Mouse (Mus musculus): ENCODE measurements at regions not wholly inside any gene's neighbourhood (a gene's known extent, or its start where the extent isn't known, plus 50 kb on each side); places are given as distances from the start of the nearest gene placed in this dataset.

- DNase-seq (ENCODE audit: low read depth), result peak; percentile 78
- no peak for TF ChIP-seq POLR2A (IDR thresholded peaks at IDR 0.05; ENCODE audit: borderline replicate concordance, extremely low read depth, insufficient read depth, insufficient read length, poor library complexity, severe bottlenecking)
- TF ChIP-seq CTCF (IDR thresholded peaks at IDR 0.05; ENCODE audit: borderline replicate concordance, extremely low read depth, insufficient read depth, insufficient read length), result peak; percentile 70; the same call in 1 of the 2 replicates
Measured at GRCm38 (mm10) chr11:45752237-45752636, 99.6 kb upstream of the Clint1 start.

DNA sequence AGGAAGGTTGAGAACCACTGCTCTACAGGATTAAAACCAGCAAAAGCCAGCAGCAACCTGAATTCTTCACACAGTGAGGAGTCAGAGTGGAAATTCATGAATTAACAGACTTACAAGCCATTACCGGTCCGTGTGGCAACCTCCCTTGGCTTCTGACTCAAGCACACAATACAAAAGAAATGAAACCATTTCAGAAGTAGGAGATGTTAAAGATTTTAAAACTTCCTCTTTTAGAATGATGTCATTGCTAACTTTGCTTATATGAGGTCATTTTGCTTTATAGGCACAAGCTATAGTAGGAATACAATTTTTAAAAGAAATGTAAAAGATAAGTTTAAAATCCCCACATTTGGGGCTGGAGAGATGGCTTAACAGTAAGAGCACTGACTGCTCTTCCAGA, 99.1 kb upstream of the Clint1 start:
- TF ChIP-seq POLR2A (IDR thresholded peaks at IDR 0.05; ENCODE audit: borderline replicate concordance, extremely low read depth, insufficient read depth, insufficient read length, poor library complexity, severe bottlenecking) (no peak), CTCF (IDR thresholded peaks at IDR 0.05; ENCODE audit: borderline replicate concordance, extremely low read depth, insufficient read depth, insufficient read length) (no peak)
- DNase-seq (ENCODE audit: low read depth), result no peak

DNA sequence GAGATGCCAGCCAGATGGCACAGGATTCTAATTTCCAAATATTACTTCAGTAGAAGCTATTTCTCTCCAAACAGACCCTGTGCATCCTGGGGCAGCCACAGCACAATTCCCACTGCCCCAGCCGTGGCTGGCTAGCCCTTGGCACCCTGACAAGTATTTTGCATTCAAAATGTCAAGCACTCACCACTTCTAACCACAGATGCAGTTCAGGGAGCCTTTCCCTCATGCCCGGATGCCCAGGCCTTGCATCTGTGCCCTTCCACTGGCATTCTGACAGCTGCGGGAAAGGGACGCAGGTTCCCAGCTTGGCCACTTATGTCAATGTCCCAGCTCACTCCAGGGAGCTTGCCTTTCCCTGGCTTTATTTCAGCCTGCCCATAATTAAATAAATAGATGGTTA, 84.8 kb upstream of the Clint1 start:
- peak; percentile 72 for DNase-seq (ENCODE audit: low read depth)

DNA sequence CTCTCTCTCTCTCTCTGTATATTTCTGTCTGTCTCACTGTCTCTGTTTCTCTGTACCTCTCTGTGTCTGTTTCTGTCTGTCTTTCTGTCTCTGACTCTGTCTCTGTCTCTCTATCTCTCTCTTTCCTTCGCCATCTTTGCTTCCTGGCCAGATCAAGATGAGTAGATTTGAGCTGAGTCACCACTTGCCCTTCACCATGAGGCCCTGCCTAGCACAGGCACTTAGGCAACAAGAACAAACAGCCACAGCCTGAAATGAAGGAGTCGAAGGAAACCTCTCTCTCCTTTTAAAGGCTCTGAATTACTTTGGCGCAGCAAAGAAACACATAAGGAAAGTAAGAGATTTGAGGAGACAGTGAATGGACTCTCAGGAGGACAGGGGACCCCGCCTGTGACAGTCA, 69.4 kb upstream of the Clint1 start:
- DNase-seq (ENCODE audit: low read depth), result no peak
- TF ChIP-seq CTCF (IDR thresholded peaks at IDR 0.05; ENCODE audit: borderline replicate concordance, extremely low read depth, insufficient read depth, insufficient read length) (no peak), POLR2A (IDR thresholded peaks at IDR 0.05; ENCODE audit: borderline replicate concordance, extremely low read depth, insufficient read depth, insufficient read length, poor library complexity, severe bottlenecking) (no peak)

More for the DNA sequence above, 84.8 kb upstream of the Clint1 start:
- no peak for TF ChIP-seq POLR2A (IDR thresholded peaks at IDR 0.05; ENCODE audit: borderline replicate concordance, extremely low read depth, insufficient read depth, insufficient read length, poor library complexity, severe bottlenecking)
- no peak for TF ChIP-seq CTCF (IDR thresholded peaks at IDR 0.05; ENCODE audit: borderline replicate concordance, extremely low read depth, insufficient read depth, insufficient read length)

DNA sequence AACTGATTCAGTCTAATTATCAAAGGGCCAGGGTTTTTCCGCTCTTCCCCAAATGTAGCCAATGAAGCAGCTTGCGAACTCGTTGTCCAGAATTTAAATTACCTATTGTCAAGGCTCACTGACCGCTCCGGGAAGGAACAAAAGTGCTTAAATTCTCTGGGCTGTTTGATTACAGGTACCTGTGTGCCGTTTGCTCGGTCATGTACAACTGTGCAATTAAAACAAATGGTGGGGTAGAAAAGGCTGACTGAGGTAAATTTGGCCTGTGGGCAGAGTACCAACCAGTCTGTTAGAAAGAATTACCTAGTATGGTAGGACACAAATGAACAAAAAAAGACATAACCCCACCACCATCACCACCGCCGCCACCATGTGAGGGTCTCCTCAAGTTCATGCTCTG, 66.0 kb upstream of the Clint1 start:
- TF ChIP-seq POLR2A (IDR thresholded peaks at IDR 0.05; ENCODE audit: borderline replicate concordance, extremely low read depth, insufficient read depth, insufficient read length, poor library complexity, severe bottlenecking), result no peak
- TF ChIP-seq CTCF (IDR thresholded peaks at IDR 0.05; ENCODE audit: borderline replicate concordance, extremely low read depth, insufficient read depth, insufficient read length), result no peak
- no peak for DNase-seq (ENCODE audit: low read depth)

DNA sequence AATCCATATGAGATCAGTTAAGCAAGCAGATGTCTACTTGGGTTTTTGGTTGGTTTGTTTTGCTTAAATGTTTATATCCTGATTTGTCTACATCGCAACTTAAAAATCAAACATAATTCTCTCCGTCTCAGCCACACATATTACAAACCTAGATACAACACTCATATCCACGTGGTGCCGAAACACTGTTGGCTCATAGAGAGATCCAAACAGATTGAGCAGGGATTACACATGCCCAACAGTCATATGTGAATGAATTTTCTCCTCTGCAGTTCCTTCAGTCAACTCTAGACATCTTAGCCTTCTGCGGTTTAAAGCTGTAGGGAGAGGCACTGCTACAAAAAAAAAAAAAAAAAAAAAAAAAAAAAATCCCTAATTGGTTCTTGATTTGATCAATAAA, 64.4 kb upstream of the Clint1 start:
- TF ChIP-seq POLR2A (IDR thresholded peaks at IDR 0.05; ENCODE audit: borderline replicate concordance, extremely low read depth, insufficient read depth, insufficient read length, poor library complexity, severe bottlenecking) (no peak), CTCF (IDR thresholded peaks at IDR 0.05; ENCODE audit: borderline replicate concordance, extremely low read depth, insufficient read depth, insufficient read length) (no peak)
- peak; percentile 8 for DNase-seq (ENCODE audit: low read depth)

DNA sequence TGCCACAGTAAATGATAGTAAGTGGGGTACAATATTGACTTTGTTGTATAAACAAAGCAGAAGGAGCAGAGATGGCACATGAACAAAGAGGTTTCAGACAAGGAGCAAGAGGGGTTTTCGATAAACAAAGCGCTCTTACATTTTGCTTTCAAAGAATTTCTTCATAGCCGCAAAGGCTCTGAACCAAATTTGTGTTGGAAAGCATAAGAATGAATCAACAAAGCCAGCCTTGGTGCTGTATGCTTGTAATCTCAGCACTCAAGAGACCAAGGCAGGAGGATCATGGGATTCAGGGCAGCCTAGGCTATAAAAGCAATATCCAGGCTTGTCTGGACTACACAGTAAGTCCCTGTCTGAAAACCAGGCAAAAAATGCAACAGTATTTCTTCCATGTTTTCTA, 62.0 kb upstream of the Clint1 start:
- DNase-seq (ENCODE audit: low read depth), result peak; percentile 8
- no peak for TF ChIP-seq CTCF (IDR thresholded peaks at IDR 0.05; ENCODE audit: borderline replicate concordance, extremely low read depth, insufficient read depth, insufficient read length)
- TF ChIP-seq POLR2A (IDR thresholded peaks at IDR 0.05; ENCODE audit: borderline replicate concordance, extremely low read depth, insufficient read depth, insufficient read length, poor library complexity, severe bottlenecking), result no peak

DNA sequence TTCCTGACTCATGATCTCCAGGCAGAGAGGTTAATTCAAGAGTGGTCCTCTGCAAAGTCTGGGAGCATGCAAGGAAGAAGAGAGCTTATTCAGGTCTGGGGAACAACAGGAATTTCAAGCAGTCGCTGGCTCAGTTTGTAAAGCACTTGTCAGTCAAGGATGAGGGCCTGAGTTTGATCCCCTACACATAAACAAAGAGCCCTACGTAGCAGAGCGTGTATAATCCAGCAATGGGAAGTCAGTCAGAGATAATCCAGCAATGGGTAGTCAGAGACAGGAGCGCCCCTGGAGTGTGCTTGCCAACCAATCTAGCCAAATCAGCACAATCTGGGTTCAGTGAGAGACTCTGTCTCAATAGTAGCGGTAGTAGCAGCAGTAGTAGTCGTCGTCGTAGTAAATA, 61.3 kb upstream of the Clint1 start:
- TF ChIP-seq POLR2A (IDR thresholded peaks at IDR 0.05; ENCODE audit: borderline replicate concordance, extremely low read depth, insufficient read depth, insufficient read length, poor library complexity, severe bottlenecking) (no peak), CTCF (IDR thresholded peaks at IDR 0.05; ENCODE audit: borderline replicate concordance, extremely low read depth, insufficient read depth, insufficient read length) (no peak)
- DNase-seq (ENCODE audit: low read depth), result peak; percentile 18

DNA sequence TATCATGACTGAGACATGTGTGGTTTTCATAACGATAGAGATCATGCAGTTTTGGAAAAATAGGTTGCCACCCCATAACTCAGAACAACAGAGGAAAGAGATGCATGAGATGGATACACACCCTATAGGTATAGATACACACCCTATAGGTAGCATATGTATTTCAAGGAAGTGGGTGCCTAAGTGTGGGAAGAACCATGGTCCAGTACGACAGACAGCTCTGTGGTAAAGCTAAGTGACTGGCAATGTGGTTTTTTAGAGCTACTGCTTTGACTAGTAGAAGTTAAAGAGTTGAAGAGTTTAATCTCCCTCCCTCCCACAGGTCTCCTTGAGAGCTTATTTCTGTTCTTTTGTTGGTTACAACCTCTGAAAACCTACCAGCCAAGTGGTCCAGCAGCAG, 60.2 kb upstream of the Clint1 start:
- TF ChIP-seq CTCF (IDR thresholded peaks at IDR 0.05; ENCODE audit: borderline replicate concordance, extremely low read depth, insufficient read depth, insufficient read length), result no peak
- no peak for TF ChIP-seq POLR2A (IDR thresholded peaks at IDR 0.05; ENCODE audit: borderline replicate concordance, extremely low read depth, insufficient read depth, insufficient read length, poor library complexity, severe bottlenecking)
- DNase-seq (ENCODE audit: low read depth), result no peak

DNA sequence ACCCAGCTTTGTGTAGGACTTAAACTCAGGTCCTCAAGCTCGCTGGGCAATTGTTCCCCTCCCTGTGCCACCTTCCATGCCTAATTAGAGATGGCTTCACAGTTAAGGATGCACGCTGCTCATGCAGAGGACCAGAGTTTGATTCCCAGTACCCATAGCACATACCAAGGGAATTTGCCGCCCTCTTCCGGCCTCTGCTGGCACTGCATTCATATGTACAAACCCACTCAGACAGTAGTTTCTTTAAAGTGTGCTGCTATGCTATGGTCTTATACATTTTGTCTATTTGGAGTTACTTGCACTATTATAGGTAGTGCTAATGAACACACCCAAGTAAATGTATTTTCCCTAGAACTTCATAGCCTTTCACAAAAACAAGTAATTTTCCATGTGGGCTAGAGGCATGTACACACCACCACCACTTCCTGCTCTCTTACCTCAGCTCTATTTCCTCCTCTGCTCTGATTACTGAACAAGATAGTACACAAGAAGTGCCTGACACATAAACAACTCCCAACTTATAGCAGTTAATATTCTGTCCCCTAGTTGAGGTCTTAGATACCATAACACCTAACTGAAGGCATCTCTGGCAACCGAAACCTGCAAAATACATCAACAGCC, 57.4 kb upstream of the Clint1 start:
- TF ChIP-seq POLR2A (IDR thresholded peaks at IDR 0.05; ENCODE audit: borderline replicate concordance, extremely low read depth, insufficient read depth, insufficient read length, poor library complexity, severe bottlenecking) (no peak), CTCF (IDR thresholded peaks at IDR 0.05; ENCODE audit: borderline replicate concordance, extremely low read depth, insufficient read depth, insufficient read length) (peak; percentile 20; the same call in 1 of the 2 replicates)
- no peak for DNase-seq (ENCODE audit: low read depth)

DNA sequence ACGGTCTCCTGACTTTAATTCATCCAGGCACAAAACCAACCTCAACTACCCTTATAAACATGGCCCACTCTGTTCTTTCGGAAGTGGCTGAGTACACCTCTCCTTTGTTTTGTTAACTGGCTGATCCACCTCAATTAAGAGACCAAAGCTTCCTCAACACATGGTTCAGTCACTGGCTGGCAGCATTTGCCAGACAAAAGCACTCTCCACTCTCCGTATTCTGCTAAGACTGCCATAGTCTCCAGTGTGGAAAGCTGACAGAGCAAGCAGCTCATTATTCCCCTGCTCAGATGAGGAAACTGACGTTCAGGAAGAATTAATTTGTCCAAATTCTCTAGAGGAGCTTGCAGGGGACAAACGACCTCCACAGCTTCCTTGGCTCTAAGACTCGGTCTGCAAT, 56.5 kb upstream of the Clint1 start:
- DNase-seq (ENCODE audit: low read depth), result no peak
- no peak for TF ChIP-seq CTCF (IDR thresholded peaks at IDR 0.05; ENCODE audit: borderline replicate concordance, extremely low read depth, insufficient read depth, insufficient read length)
- TF ChIP-seq POLR2A (IDR thresholded peaks at IDR 0.05; ENCODE audit: borderline replicate concordance, extremely low read depth, insufficient read depth, insufficient read length, poor library complexity, severe bottlenecking), result no peak

- TF ChIP-seq CTCF (IDR thresholded peaks at IDR 0.05; ENCODE audit: borderline replicate concordance, extremely low read depth, insufficient read depth, insufficient read length) (peak; percentile 58), POLR2A (IDR thresholded peaks at IDR 0.05; ENCODE audit: borderline replicate concordance, extremely low read depth, insufficient read depth, insufficient read length, poor library complexity, severe bottlenecking) (no peak)
- peak; percentile 67 for DNase-seq (ENCODE audit: low read depth)
Measured at GRCm38 (mm10) chr11:45795731-45796130, 56.1 kb upstream of the Clint1 start.

Data from brain, embryonic 14.5 days (tissue).